Mouse (Mus musculus): ENCODE measurements at regions not wholly inside any gene's neighbourhood (a gene's known extent, or its start where the extent isn't known, plus 50 kb on each side); places are given as distances from the start of the nearest gene placed in this dataset.

- DNase-seq (ENCODE audit: low spot score in 2 of 2): no peak
- intact Hi-C loops (cut with DNase I): no loop called here
Observed at GRCm38 (mm10) chr6:127365246-127365645, 81.4 kb upstream of the Parp11 start.

- intact Hi-C loops (cut with DNase I): no loop called here
- DNase-seq (ENCODE audit: low spot score in 2 of 2): no peak
Observed at GRCm38 (mm10) chr6:127365651-127366050, 81.0 kb upstream of the Parp11 start.

DNA sequence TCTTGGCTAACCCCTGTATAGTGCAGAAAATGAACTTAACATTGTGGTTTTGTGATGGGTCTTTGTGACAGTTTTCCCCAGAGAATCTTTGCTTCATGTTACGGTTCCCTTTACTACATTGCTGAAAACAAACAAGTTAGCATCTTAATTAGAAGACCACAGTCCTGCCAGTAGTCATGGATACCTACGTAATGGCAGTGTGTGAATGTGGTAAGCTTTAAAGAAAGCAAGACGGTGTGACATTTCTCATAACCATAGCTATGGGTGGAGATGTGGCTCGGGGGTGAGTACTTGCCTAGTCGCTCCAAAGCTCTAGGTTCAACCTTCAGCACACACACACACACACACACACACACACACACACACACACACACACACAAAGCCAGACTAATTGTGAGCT, 73.6 kb upstream of the Parp11 start:
- intact Hi-C loops (cut with DNase I): no loop called here
- DNase-seq (ENCODE audit: low spot score in 2 of 2): no peak

DNA sequence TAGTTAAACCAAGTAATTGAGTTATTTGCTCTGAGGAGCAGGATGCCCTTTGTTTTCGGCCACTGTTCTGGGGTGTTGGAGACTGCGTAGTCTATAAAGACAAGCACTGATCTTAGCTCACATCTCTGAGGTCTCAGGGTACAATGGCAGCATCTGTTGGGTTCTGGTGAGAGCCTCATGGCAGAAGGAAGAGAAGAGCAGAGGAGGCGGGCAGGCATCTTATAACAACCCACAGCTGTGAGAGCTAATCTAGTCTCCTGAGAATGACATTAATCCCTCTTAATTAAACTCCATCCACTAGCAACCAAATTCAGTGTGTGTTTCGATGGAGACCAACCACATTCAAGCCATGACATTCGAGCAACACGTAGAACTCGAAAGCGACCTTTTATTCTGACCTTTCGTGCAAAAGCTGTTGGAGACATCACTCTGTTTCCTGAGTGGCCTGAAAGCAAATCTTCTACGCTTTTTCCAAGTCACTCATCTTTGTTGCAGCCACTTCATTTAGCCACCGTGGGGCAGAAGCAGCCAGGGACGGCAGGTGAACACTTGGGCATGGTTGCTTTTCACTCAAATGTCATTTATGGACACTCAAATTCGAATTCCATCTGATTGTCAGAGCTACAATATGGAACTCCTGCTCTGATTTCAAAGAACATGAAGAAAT, 72.7 kb upstream of the Parp11 start:
- no peak for DNase-seq (ENCODE audit: low spot score in 2 of 2)
- intact Hi-C loops (cut with DNase I): no loop called here

DNA sequence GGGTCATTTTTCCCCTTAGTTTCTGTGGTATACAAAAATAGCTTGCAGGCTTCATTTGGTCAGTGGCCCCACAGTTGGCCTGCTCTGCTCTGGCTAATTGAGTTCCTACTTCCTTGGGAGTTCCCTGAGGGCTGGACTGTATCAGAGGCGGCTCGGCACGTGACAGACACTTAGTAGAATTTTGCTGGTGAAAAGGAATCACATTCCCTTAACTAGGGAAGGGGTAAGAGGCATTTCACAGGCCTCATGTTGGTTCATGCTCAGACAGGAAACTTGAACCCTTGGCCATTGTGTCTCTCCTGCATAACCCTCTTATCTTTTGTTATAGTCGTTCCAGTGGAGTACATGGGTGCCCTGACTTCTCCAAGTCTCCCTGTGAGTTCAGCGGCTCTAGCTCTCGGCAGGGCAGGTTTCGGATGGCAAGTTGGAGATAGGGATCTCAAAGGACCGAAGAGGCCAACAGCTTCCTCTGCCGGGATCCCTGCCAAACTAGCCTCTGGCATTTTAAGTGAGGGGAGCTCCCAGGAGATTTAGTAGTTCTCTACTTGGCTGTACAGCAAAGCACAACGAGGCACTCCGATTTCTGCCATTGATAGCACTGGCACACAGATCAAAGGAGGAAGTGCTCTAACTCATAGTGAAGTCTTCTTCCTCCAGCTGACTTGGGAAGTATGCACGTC, 72.0 kb upstream of the Parp11 start:
- intact Hi-C loops (cut with DNase I): loop anchor here (5.0 kb wide), 1 partner anchor 73 kb away; the partner anchor contains the start of gene Parp11
- no peak for DNase-seq (ENCODE audit: low spot score in 2 of 2)

GRCm38 (mm10) chr6:127375144-127375529, 71.5 kb upstream of the Parp11 start:
- intact Hi-C loops (cut with DNase I): loop anchor here (5.0 kb wide), 1 partner anchor 72 kb away; the partner anchor contains the start of gene Parp11
- DNase-seq (ENCODE audit: low spot score in 2 of 2): no peak

GRCm38 (mm10) chr6:127375711-127376199, 70.9 kb upstream of the Parp11 start:
- no peak for DNase-seq (ENCODE audit: low spot score in 2 of 2)
- intact Hi-C loops (cut with DNase I): loop anchor here (5.0 kb wide), 1 partner anchor 72 kb away; the partner anchor contains the start of gene Parp11

GRCm38 (mm10) chr6:127378701-127379100, 67.9 kb upstream of the Parp11 start:
- intact Hi-C loops (cut with DNase I): loop anchor here (5.0 kb wide), 1 partner anchor 69 kb away; the partner anchor contains the start of gene Parp11
- no peak for DNase-seq (ENCODE audit: low spot score in 2 of 2)

- intact Hi-C loops (cut with DNase I): loop anchor here (5.0 kb wide), 1 partner anchor 68 kb away; the partner anchor contains the start of gene Parp11
Observed at GRCm38 (mm10) chr6:127379511-127379910, 67.1 kb upstream of the Parp11 start.

DNA sequence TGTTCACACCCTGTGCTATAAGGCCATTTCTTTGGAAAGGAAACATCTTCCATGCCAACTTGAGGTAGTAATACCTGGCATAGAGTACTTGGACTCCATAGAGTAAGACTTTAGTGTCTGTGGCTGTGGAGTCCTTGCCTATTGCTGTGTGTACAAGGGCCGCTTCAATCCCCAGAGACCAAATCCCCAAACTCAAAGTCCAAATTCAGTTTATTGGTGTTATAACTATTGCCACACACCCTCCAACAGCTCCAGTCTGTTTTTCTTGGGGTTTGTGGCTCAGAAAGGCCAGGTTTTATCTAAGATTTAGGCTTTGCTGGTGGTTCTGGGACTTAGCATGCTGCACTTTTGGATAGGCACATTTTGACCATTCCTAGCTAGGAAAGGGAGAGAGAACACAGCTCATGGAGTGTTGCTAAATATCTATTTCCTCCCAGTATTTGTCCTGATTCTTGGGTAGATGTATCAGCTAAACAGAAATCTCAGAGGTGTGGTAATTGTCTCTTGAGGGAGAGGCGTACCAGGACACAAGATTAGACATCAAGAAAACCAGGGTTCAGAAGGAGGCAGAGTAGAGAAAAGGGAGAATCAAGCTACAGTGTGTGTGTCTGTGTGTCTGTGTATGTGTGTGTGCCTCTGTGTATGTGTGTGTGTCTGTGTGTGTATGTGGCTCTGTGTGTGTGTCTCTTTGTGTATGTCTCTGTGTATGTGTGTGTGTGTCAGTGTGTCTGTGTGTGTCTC, 65.3 kb upstream of the Parp11 start:
- intact Hi-C loops (cut with DNase I): no loop called here
- DNase-seq (ENCODE audit: low spot score in 2 of 2): no peak

More at GRCm38 (mm10) chr6:127379511-127379910, 67.1 kb upstream of the Parp11 start:
- DNase-seq (ENCODE audit: low spot score in 2 of 2): peak in 1 of 2 experiments; percentile 18

DNA sequence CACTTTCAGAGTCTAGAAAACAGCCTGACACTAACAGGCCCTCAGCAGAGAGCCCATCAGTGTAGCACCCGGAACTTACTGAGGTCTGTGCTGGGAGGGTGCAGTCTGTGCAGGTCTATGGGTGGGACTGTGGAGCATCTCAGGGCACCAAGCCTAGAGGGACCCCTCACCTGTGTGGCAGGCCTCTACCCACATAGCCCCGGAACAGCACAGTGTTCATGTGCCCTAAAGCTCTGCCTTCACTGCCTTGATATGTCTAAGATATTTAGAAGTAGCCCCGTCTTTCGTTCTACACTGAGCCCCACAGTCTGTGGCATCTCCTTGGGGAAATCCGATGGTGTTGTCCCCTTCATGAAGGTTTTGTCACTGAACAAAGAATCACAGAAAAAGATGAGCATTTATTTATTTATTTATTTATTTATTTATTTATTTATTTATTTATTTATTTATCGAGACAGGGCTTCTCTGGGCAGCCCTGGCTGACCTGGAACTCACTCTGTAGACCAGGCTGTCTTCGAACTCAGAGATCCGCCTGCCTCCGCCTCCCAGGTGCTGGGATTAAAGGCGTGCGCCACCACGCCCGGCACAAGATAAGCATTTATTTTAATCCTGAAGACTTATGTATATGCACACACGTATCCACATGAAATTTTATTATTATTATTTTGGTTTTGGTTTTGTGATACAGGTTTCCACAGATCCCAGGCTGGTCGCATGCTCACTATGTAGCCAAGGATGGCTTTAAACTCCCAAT, 55.2 kb upstream of the Parp11 start:
- intact Hi-C loops (cut with DNase I): no loop called here
- DNase-seq (ENCODE audit: low spot score in 2 of 2): no peak

- intact Hi-C loops (cut with DNase I): no loop called here
Observed at GRCm38 (mm10) chr6:127392012-127392798, 54.4 kb upstream of the Parp11 start.

GRCm38 (mm10) chr6:127392799-127393172, 53.9 kb upstream of the Parp11 start:
- no peak for DNase-seq (ENCODE audit: low spot score in 2 of 2)
- intact Hi-C loops (cut with DNase I): no loop called here

More at GRCm38 (mm10) chr6:127392012-127392798, 54.4 kb upstream of the Parp11 start:
- DNase-seq (ENCODE audit: low spot score in 2 of 2): no peak

DNA sequence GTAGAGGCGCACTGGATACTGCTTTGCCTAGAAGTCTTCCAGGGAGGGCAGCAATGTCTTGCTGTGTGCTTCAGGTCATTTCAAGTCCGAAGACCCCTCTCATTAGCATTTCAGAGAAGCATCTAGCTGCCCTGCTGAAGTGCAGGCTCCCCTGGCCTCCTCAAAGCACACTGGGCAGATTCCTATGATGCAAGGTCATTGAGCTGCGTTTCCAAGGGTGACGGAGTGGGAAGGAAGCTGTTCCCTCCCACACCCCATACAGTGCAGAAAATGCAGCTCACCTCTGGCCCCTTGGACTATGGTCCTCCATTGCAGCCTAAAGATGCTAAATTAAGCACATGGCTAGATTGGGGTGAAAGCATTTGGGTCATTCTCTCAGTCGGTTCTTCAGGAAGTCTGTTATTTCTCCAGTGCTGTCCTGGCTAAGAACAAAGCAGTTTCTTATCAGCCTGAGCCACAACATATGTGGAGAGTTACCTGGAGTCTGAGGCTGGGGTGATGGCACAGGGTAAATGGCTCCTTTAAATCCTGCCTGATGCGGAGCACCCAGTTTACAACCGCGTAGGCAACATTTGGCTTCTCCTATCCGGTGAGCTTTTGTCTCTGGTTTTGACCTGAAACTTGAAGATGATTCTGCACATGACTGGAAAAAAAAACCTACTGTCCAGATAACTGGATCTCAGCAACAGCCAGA, 52.6 kb upstream of the Parp11 start:
- no peak for DNase-seq (ENCODE audit: low spot score in 2 of 2)
- intact Hi-C loops (cut with DNase I): no loop called here

Data from left cerebral cortex, postnatal 14 days (tissue).